ENCODE assay signal across 1 mouse cellular context in the genomic region with DNA sequence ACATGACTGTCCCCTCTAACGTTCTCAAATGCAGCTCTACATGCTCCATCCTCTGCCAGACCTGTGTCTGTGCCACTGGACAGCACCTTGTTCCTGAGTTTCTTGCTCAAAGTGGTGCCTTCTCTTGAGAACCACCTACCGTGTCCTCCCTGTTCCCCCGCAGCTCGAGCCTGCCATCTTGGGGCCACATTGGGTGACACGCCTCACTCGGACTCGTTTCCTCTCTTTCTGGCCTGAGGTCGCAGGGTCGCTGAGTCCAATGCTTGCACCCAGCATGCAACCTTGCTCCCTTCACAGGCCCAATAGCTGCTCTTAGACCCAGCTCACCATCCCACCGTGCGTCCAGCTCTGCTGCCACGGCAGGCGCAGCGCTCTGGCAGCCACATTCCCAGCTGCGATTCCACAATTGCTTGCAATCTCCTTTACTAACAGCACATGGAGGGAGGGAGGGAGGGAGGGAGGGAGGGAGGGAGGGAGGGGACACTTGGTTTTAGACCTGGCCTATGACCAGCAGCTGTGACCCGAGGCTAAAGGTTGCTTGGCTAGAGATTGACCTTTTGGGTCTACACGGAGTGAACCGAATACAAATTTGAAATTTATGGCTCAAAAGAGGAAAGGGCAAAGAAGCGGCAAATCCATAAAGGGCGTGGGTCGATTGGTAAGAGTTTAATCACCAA.
TF ChIP-seq lines count a peak whose summit lies in the region.

No protein-coding gene starts in this region.

TF ChIP-seq in CH12.LX, 34 proteins besides CTCF, POLR2A, EP300 and RAD21:
- TF ChIP-seq NRF1 (IDR thresholded peaks at IDR 0.05; ENCODE audit: low read depth, low read length) (peak; percentile 28; the same call in 1 of the 2 replicates), PAX5 (IDR thresholded peaks at IDR 0.05; ENCODE audit: low read length) (no peak), ZNF384 (IDR thresholded peaks at IDR 0.05; ENCODE audit: low read depth, low read length) (no peak), USF1 (IDR thresholded peaks at IDR 0.05; ENCODE audit: low read depth, low read length) (no peak), ZMIZ1 (IDR thresholded peaks at IDR 0.05; ENCODE audit: low read depth, low read length) (no peak), NELFE (IDR thresholded peaks at IDR 0.05; ENCODE audit: low read depth, low read length) (peak; percentile 66; the same call in 1 of the 2 replicates), SMC3 (IDR thresholded peaks at IDR 0.05; ENCODE audit: low read depth, low read length) (peak; percentile 99), RCOR1 (conservative IDR thresholded peaks at IDR 0.05; ENCODE audit: low read depth, low read length) (no peak), MAFK (IDR thresholded peaks at IDR 0.05; ENCODE audit: insufficient replicate concordance, low read length) (no peak), MYC (IDR thresholded peaks at IDR 0.05; ENCODE audit: low read depth, low read length) (peak; percentile 72; the same call in 1 of the 2 replicates), IRF4 (IDR thresholded peaks at IDR 0.05; ENCODE audit: low read depth, low read length) (peak; percentile 59), GABPA (IDR thresholded peaks at IDR 0.05; ENCODE audit: insufficient replicate concordance, low read depth, low read length) (no peak), MAZ (IDR thresholded peaks at IDR 0.05; ENCODE audit: low read depth, low read length) (peak; percentile 41; the same call in 1 of the 2 replicates), MXI1 (IDR thresholded peaks at IDR 0.05; ENCODE audit: low read depth, low read length) (no peak), UBTF (IDR thresholded peaks at IDR 0.05; ENCODE audit: low read depth, low read length) (no peak), ZKSCAN1 (IDR thresholded peaks at IDR 0.05; ENCODE audit: borderline replicate concordance, low read depth, low read length) (no peak), POLR2AphosphoS2 (IDR thresholded peaks at IDR 0.05; ENCODE audit: low read depth, low read length) (no peak), KAT2A (IDR thresholded peaks at IDR 0.05; ENCODE audit: insufficient replicate concordance, low read length) (no peak), ELF1 (IDR thresholded peaks at IDR 0.05; ENCODE audit: low read depth, low read length) (peak; percentile 54; the same call in 1 of the 2 replicates), JUN (IDR thresholded peaks at IDR 0.05; ENCODE audit: insufficient read depth, low read depth, low read length) (no peak), MAX (IDR thresholded peaks at IDR 0.05; ENCODE audit: low read length) (peak; percentile 77), SIN3A (IDR thresholded peaks at IDR 0.05; ENCODE audit: low read length) (peak; percentile 84), USF2 (conservative IDR thresholded peaks at IDR 0.05; ENCODE audit: low read depth, low read length) (no peak), TCF12 (IDR thresholded peaks at IDR 0.05; ENCODE audit: low read depth, low read length) (peak; percentile 67), E2F4 (IDR thresholded peaks at IDR 0.05; ENCODE audit: insufficient replicate concordance, low read depth, low read length) (no peak), CHD2 (IDR thresholded peaks at IDR 0.05; ENCODE audit: low read length) (0 out of 2 replicates have a peak, but pooled peaks have one; percentile 4), TBP (conservative IDR thresholded peaks at IDR 0.05; ENCODE audit: low read depth, low read length) (no peak), HCFC1 (IDR thresholded peaks at IDR 0.05; ENCODE audit: low read depth, low read length) (peak; percentile 28; the same call in 1 of the 2 replicates), ETS1 (conservative IDR thresholded peaks at IDR 0.05; ENCODE audit: low read depth, low read length) (no peak), MEF2A (IDR thresholded peaks at IDR 0.05; ENCODE audit: borderline replicate concordance, low read depth, low read length) (peak; percentile 73), JUND (conservative IDR thresholded peaks at IDR 0.05; ENCODE audit: low read depth, low read length) (no peak), ZC3H11A (IDR thresholded peaks at IDR 0.05; ENCODE audit: low read depth, low read length) (peak; percentile 96), BHLHE40 (IDR thresholded peaks at IDR 0.05; ENCODE audit: low read depth, low read length) (0 out of 2 replicates have a peak, but pooled peaks have one; percentile 29), CHD1 (IDR thresholded peaks at IDR 0.05; ENCODE audit: low read depth, low read length) (no peak)
